Mouse (Mus musculus): ENCODE measurements at regions not wholly inside any gene's neighbourhood (a gene's known extent, or its start where the extent isn't known, plus 50 kb on each side); places are given as distances from the start of the nearest gene placed in this dataset.

DNA sequence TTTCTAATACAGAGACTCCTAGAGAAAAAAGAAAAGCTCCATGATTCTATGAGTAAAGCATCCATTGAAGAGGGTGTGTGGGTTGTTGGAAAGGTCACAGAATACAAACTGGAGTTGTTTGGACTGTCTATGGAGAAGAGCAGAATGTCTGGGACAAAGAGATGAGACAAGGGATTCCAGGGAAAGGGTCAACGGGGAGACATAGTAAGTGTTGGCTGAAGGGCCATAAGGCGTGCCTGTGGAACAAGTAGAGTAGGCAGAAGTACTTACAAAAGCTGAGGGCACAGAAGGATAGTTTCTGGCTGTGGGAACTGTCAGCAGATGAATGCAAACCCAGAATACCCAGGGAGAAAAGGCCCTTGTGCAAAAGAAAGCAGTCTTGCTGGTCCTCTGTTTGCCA is 134.0 kb upstream of the Col8a1 start:
- 66% methylated on average over 2 of the region's 2 CpGs for WGBS

DNA sequence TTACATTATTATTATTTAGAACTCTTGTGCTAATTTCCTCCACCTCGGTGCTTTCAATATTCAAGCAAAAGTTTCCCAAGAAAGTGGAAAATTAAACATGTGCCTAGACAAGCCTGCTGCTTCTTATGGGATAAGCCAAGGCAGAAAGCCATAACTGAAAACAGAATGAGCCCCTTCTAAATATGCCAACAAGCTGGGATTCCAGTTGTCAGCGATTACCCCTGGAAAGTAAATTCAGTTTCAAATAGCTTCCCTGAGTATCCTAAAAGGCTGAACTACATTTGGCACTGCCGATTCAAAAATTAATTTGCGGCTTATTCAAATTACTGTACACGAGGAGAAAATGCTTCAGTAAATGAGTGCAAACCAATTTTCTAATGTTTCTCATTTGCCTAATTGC is 135.6 kb upstream of the Col8a1 start:
- H3K4me3 ChIP-seq, result no peak overlapping the region
- no peaks in the 10 kb centered on the region for H3K4me1 ChIP-seq
- WGBS, result 84% methylated on average over 5 of the region's 5 CpGs
- H3K9me3 ChIP-seq, result no peaks in the 10 kb centered on the region
- H3K27me3 ChIP-seq (replicated peaks; ENCODE audit: low read depth, poor library complexity, severe bottlenecking), result no peaks in the 10 kb centered on the region
- no peak overlapping the region for H3K27ac ChIP-seq (replicated peaks)
- H3K36me3 ChIP-seq (replicated peaks), result no peaks in the 10 kb centered on the region
- DNase-seq (ENCODE audit: low spot score), result no peak

More for the DNA sequence above, 134.0 kb upstream of the Col8a1 start:
- Histone ChIP-seq H3K4me3 (no peak overlapping the region), H3K4me1 (no peaks in the 10 kb centered on the region), H3K27ac (replicated peaks) (no peak overlapping the region), H3K36me3 (replicated peaks) (no peaks in the 10 kb centered on the region), H3K9me3 (no peaks in the 10 kb centered on the region), H3K27me3 (replicated peaks; ENCODE audit: low read depth, poor library complexity, severe bottlenecking) (no peaks in the 10 kb centered on the region)
- no peak for DNase-seq (ENCODE audit: low spot score)

DNA sequence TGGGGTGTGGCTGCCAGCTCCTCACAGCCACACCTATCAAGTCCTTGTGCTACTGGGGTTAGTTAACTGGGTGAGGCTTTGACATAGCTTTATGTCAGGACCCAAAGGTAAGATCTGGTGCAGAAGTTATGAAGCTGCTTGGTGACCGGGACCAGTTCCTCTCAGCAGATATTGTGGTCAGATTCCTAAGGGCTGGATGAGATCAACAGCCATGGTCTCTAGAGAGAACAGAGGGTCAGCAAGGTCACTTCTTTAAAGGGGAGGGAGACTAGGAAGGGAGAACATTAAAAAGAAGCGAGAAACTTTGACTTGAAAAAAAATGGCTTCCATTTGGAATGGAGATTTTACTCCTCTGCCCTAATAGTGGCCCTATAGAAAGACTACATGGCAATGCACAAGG is 138.6 kb upstream of the Col8a1 start:
- no peak for DNase-seq (ENCODE audit: low spot score)
- Histone ChIP-seq H3K4me3 (no peak overlapping the region), H3K9me3 (no peaks in the 10 kb centered on the region), H3K4me1 (no peaks in the 10 kb centered on the region), H3K27ac (replicated peaks) (no peak overlapping the region), H3K27me3 (replicated peaks; ENCODE audit: low read depth, poor library complexity, severe bottlenecking) (no peaks in the 10 kb centered on the region), H3K36me3 (replicated peaks) (no peaks in the 10 kb centered on the region)
- WGBS, result 72% methylated on average over 2 of the region's 2 CpGs

DNA sequence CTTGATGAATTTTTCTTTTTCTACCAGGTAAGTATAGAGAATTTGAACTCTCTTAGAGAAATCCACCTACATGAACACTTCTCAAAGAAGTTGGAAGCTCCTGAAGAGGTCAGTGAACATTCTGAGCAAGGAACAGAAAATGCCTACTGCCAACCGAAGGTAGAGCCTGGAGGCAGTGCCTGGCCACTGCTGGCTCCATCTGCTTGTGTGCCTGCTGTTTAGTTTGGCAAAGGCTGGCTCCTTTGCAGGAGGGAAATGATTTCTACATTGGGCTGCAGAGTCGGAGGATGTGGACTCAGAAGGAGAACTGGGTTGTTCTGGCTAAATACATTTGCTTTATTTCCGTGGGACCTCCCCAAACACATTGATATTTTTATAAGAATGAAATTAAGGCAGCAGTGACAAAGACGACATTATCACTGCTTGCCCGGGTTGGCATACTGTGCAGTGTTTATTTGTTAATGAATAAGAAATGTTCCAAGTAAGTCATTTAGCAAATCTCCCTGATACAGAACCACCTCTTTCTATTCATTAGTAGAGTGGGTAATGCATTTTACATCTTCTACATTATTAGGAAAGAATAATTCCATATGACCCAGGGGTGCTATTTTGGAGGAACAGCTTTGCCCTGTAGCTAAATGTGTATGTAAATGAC is 139.3 kb upstream of the Col8a1 start:
- 87% methylated on average over 5 of the region's 5 CpGs for WGBS
- Histone ChIP-seq H3K27ac (replicated peaks) (no peak overlapping the region), H3K36me3 (replicated peaks) (no peaks in the 10 kb centered on the region), H3K4me3 (no peak overlapping the region), H3K4me1 (no peaks in the 10 kb centered on the region), H3K27me3 (replicated peaks; ENCODE audit: low read depth, poor library complexity, severe bottlenecking) (no peaks in the 10 kb centered on the region), H3K9me3 (no peaks in the 10 kb centered on the region)
- DNase-seq (ENCODE audit: low spot score), result no peak

DNA sequence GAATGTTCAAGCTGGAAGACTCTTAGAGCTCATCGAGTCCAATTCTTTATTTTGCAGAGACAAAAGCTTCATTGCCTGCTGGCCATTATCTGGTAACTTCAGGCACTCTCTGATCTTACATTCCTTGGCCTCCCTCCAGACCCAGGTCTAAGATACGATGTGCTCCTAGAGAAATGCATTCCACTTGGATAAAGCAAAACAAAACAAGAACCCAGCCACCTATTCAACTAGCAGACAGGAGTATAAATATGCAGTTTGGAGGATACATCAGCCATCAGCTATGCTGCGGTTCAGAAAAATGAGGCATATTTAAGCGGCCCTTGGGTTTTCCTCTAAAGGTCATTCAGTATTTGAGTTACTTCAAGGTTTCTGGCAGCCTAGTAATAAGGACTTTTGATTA is 146.5 kb upstream of the Col8a1 start:
- Histone ChIP-seq H3K27me3 (replicated peaks; ENCODE audit: low read depth, poor library complexity, severe bottlenecking) (no peaks in the 10 kb centered on the region), H3K4me1 (no peaks in the 10 kb centered on the region), H3K27ac (replicated peaks) (no peak overlapping the region), H3K36me3 (replicated peaks) (no peaks in the 10 kb centered on the region), H3K9me3 (no peaks in the 10 kb centered on the region), H3K4me3 (no peak overlapping the region)
- WGBS, result 85% methylated on average over 4 of the region's 4 CpGs
- no peak for DNase-seq (ENCODE audit: low spot score)

DNA sequence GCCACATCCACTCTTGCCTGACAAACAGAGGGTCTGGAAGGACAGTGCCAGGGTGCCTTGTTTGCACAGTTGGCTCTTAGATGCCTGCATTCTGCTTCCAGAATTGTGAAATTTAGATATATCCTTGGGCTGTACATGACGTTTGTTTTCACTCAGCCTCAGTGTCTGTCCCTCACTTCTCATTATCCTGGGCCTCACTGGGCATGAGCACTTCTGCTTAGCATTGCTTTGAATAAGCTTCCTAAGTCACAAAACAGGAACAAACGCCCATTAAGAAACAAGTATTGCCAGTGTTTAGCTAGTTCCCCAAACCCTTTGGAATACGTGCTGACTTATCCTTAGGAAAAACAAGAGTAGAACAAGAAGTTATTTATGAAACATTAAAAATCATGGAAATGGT is 148.0 kb upstream of the Col8a1 start:
- Histone ChIP-seq H3K27ac (replicated peaks) (no peak overlapping the region), H3K4me3 (no peak overlapping the region), H3K4me1 (no peaks in the 10 kb centered on the region), H3K27me3 (replicated peaks; ENCODE audit: low read depth, poor library complexity, severe bottlenecking) (no peaks in the 10 kb centered on the region), H3K36me3 (replicated peaks) (no peaks in the 10 kb centered on the region), H3K9me3 (no peaks in the 10 kb centered on the region)
- DNase-seq (ENCODE audit: low spot score), result no peak
- 67% methylated on average over 3 of the region's 3 CpGs for WGBS

DNA sequence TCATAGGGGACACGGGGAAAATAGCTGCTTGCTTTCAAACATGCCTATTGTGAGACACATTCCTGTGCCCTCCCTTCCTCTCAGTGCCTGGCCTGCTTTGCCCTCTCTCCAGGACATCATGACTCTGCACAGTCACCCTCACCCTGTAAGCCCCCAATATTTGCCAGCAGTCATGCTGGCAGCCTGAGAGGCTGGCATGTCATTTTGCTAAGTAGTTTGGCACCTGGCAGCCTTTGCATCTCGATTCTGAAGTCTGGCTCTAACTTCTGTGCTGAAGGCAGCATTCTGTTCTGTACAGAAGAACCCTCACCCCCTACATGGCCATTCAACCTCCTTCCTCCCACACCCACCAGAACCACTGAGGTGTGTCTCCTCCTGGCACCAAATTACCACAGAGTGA is 157.5 kb upstream of the Col8a1 start:
- Histone ChIP-seq H3K36me3 (replicated peaks) (no peaks in the 10 kb centered on the region), H3K4me3 (no peak overlapping the region), H3K4me1 (no peaks in the 10 kb centered on the region), H3K27me3 (replicated peaks; ENCODE audit: low read depth, poor library complexity, severe bottlenecking) (no peaks in the 10 kb centered on the region), H3K27ac (replicated peaks) (no peak overlapping the region), H3K9me3 (no peaks in the 10 kb centered on the region)
- 66% methylated on average over 2 of the region's 2 CpGs for WGBS
- DNase-seq (ENCODE audit: low spot score), result no peak

DNA sequence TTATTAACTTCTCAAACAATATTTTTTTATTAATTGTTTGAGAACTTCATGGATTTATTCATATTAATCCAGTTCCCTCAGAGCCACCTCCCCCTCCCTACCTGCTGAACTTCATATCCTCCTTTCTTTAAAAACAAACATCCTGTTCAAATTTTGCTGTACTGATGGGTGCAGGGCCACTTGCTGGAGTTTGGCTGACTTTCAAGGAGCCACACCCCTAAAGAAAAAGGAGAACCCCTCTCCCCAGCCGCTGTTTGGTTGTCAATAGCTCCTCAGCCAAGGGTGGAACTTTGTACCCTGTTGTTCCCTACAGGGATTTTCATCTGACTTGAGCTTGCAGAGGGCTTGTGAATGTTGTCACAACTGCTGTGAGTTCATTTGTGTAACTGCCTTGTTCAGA is 160.0 kb upstream of the Col8a1 start:
- 71% methylated on average over 1 of the region's 1 CpGs for WGBS
- H3K4me3 ChIP-seq, result no peak overlapping the region
- DNase-seq (ENCODE audit: low spot score), result no peak
- no peak overlapping the region for H3K27ac ChIP-seq (replicated peaks)
- no peaks in the 10 kb centered on the region for H3K36me3 ChIP-seq (replicated peaks)
- no peaks in the 10 kb centered on the region for H3K4me1 ChIP-seq
- H3K27me3 ChIP-seq (replicated peaks; ENCODE audit: low read depth, poor library complexity, severe bottlenecking), result no peaks in the 10 kb centered on the region
- H3K9me3 ChIP-seq, result no peaks in the 10 kb centered on the region

DNA sequence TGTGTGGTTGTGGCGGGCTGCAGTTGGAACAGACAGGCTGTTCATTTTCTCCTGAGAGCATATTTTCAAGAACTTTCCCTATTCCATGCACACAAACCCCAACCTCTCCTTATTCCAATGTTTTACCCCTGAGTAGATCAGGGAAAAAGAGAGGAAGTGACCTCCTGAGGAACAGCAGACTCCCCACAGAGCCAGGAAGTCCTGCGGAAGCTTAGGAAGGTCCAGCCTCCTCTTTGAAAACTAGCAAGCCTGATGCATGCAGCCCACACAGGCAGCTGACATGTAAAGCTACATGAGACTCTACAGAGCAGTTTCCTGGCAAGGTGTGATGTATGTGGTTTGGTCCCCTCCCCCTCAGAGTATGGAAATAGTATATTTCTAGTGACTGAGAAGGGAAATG is 160.9 kb upstream of the Col8a1 start:
- no peaks in the 10 kb centered on the region for H3K27me3 ChIP-seq (replicated peaks; ENCODE audit: low read depth, poor library complexity, severe bottlenecking)
- 78% methylated on average over 2 of the region's 2 CpGs for WGBS
- no peak for DNase-seq (ENCODE audit: low spot score)

DNA sequence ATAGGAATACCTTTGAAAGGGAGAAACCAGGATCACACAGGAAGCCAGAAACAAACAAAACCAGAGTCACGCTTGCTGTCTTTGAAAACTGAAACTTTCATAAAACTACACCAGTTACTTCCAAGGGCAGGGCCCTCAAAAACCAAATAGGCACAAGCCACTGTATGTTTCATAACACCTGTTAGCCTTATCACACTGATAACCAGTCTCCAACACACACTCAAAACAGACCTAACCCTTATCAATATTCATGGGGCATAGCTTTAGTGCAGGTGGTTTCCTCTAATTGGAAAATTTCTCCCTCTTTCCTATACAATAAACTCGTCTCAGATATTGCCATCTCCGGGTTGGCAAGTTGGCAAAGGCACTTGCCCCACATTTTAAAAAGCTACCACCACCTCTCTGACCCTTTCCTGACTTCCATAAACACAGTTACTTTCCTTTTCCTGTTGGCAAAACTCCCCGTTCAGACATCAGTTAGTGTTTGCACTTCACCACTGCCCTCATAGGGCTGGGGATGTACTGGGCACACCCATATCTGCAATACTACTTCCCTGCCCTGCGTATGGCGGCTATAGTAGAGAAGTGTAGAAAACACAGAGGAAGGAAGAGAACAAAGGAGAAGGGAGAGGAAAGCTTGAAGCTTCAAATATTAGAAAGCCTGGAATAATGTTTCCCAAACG is 169.1 kb upstream of the Col8a1 start:
- H3K36me3 ChIP-seq (replicated peaks), result no peaks in the 10 kb centered on the region
- H3K9me3 ChIP-seq, result no peaks in the 10 kb centered on the region
- 77% methylated on average over 7 of the region's 7 CpGs for WGBS
- no peaks in the 10 kb centered on the region for H3K4me1 ChIP-seq
- no peaks in the 10 kb centered on the region for H3K27me3 ChIP-seq (replicated peaks; ENCODE audit: low read depth, poor library complexity, severe bottlenecking)
- no peak for DNase-seq (ENCODE audit: low spot score)
- no peak overlapping the region for H3K27ac ChIP-seq (replicated peaks)
- H3K4me3 ChIP-seq, result no peak overlapping the region

More for the DNA sequence above, 160.9 kb upstream of the Col8a1 start:
- no peak overlapping the region for H3K27ac ChIP-seq (replicated peaks)
- H3K4me3 ChIP-seq, result no peak overlapping the region
- H3K4me1 ChIP-seq, result no peaks in the 10 kb centered on the region
- no peaks in the 10 kb centered on the region for H3K36me3 ChIP-seq (replicated peaks)
- H3K9me3 ChIP-seq, result no peaks in the 10 kb centered on the region

DNA sequence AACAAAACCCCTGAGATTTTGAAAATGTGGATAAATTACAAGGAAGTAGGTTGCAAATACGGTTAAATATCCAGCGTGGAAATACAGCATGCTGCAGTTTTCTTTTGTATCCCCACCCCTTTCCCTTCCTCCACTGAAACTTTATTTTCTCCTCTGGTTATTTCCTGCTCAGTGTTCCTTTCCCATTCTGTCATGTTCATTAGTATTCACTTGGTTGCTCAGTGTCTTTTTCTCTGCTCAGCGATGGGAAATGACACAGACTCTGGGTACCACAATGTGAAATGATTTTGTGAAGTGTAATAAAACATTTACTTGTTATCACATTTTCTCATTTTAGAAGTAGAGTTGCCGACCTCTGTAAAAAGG is 169.6 kb upstream of the Col8a1 start:
- H3K4me3 ChIP-seq, result no peak overlapping the region
- H3K27me3 ChIP-seq (replicated peaks; ENCODE audit: low read depth, poor library complexity, severe bottlenecking), result no peaks in the 10 kb centered on the region
- DNase-seq (ENCODE audit: low spot score), result no peak
- no peaks in the 10 kb centered on the region for H3K4me1 ChIP-seq
- no peaks in the 10 kb centered on the region for H3K36me3 ChIP-seq (replicated peaks)
- 84% methylated on average over 4 of the region's 4 CpGs for WGBS
- no peak overlapping the region for H3K27ac ChIP-seq (replicated peaks)
- H3K9me3 ChIP-seq, result no peaks in the 10 kb centered on the region

DNA sequence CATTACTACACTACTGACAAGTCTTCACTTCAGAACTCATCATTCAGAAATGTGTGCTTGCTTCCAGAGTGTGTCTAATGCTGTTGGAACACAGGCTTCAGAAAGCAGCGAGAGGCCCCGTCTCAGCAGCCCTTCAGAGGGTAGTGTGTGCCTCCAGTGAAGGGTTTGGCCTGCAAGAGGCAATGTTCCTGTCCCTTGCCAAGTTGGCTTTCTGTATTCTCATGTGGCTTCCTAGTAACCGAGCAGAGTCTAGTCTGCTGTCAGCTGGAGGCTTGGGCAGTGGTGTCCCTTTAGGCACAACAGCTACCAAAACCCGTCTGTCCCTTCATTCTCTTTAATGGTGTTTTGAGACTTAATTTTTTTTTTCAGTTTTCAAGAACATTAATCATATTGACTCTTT is 173.3 kb upstream of the Col8a1 start:
- DNase-seq (ENCODE audit: low spot score), result no peak
- Histone ChIP-seq H3K4me3 (no peak overlapping the region), H3K27me3 (replicated peaks; ENCODE audit: low read depth, poor library complexity, severe bottlenecking) (no peaks in the 10 kb centered on the region), H3K9me3 (no peaks in the 10 kb centered on the region), H3K27ac (replicated peaks) (no peak overlapping the region), H3K36me3 (replicated peaks) (no peaks in the 10 kb centered on the region), H3K4me1 (no peaks in the 10 kb centered on the region)
- WGBS, result 85% methylated on average over 4 of the region's 4 CpGs

DNA sequence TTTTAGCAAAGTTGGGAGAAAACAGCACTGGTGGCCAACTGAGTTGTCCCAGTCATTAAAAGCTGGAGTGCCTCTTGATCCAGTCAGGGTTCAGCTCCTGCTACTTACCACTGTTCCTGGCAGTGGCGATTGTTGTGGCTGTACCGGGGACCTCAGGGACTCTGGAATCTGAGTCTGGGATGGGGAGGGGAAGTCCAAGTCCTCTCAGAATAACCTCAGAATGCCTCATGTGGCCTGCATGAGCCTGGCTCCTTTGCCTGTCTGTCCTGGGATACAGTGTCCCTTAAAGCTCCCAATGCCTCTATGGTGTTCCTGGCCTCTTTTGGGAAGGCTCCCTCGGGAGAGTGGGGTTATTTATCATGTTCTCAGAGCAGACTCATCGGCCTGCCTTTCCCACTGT is 173.8 kb upstream of the Col8a1 start:
- Histone ChIP-seq H3K27ac (replicated peaks) (no peak overlapping the region), H3K27me3 (replicated peaks; ENCODE audit: low read depth, poor library complexity, severe bottlenecking) (no peaks in the 10 kb centered on the region), H3K36me3 (replicated peaks) (no peaks in the 10 kb centered on the region), H3K4me1 (no peaks in the 10 kb centered on the region), H3K9me3 (no peaks in the 10 kb centered on the region), H3K4me3 (no peak overlapping the region)
- WGBS, result 65% methylated on average over 4 of the region's 4 CpGs
- no peak for DNase-seq (ENCODE audit: low spot score)
